Mouse (Mus musculus): Measurements from ENCODE around the gene Rapgef4.

The Rapgef4 gene

DNA sequence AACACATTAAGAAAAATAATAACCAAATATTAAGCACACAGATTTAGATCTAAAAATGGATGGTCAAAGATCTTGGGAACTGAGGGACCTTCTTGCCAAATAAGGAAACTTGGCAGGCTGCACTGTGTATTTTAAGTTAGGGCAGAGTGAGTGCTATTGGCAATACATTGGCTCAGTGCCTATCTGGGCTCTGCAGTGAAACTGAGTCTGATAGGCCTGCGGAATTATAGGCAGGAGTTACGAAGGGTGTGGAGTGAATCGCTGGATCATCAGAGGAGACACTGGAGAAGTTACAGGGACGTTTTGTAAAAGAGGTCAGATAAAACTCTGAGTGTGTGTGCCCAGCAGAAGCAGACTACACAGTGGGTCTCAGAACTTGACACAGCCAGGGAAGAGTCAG lies 306.1 kb downstream of the Rapgef4 start:
- DNase-seq: no peak

DNA sequence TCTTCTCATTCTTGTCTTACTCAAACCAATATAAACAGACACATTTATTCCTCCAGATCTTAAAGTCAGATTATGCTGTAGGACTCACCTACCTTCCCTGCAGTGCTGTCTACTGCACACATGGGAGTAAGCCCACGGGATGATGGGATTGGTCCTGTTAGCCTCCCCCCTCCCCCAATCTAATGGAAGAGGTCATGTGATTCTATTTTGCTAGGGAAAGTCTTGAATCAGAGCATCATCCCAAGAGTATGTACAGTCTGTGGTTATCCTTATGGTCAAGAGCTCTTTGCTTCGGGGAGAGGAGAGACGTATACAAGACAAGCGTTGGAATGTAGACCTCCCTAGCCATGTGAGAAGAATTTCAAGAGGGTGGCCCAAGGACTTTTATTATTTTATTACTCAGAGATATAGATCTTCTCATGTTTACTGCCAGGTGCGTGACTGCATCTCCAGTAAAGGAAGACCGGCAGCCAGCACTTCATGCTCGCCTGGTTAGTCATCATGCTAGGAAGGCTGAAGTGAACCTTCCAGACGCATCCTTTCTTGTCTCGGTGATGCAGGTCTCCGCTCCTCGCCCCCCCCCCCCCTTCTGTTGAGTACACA lies 308.0 kb downstream of the Rapgef4 start:
- DNase-seq: no peak

DNA sequence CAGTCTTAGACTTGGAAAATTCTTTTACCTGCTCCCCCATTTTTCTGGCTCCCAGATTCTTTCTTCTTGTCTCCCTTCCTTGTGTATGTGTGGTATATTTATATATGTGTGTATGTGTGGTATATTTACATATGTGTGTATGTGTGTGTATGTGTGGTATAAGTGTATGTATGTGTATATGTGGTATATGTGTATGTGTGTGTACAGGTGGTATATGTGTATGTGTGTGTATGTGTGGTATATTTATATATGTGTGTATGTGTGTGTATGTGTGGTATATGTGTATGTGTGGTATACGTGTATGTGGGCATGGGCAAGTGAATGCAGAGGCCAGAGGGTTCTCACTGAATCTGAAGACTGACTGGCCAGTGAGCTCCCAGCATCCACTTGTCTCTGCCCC lies 310.1 kb downstream of the Rapgef4 start:
- DNase-seq: no peak

DNA sequence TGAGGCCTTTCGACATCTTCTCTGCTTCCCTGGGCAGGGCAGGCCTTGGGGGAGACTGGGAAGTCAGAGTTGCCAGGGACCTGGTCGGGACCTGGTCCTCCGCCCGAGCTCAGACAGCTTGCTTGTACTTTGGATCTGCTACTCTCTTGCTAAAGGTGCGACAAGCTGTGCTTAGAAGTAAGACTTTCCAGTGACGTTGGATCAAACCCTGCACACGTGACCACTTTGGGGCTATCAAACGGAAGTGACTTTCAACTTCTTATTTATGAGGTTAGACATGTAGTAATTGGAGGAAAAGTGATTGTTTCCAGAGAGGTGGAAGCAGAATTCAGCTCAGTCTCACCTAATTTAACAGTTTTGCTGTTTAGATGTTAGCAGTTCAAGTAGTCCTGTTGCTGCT lies 311.5 kb downstream of the Rapgef4 start:
- DNase-seq: no peak

DNA sequence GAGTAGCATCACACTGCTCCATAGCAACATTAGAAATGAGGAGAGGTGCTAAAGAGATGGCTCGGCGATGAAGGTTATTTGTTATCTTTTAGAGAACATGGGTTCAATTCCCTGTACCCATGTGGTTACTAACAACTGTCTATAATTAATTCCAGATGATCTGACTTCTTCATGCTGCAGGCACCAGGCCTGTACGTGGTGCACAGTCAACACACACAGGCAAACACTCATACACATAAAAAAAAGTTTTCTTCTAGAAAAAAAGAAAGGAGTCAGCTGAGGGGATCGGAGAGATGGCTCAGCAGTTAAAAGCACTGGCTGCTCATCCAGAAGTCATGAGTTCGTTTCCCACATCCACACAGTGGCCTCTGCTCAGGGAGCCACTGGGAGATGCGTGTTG lies 314.0 kb downstream of the Rapgef4 start:
- DNase-seq: no peak

DNA sequence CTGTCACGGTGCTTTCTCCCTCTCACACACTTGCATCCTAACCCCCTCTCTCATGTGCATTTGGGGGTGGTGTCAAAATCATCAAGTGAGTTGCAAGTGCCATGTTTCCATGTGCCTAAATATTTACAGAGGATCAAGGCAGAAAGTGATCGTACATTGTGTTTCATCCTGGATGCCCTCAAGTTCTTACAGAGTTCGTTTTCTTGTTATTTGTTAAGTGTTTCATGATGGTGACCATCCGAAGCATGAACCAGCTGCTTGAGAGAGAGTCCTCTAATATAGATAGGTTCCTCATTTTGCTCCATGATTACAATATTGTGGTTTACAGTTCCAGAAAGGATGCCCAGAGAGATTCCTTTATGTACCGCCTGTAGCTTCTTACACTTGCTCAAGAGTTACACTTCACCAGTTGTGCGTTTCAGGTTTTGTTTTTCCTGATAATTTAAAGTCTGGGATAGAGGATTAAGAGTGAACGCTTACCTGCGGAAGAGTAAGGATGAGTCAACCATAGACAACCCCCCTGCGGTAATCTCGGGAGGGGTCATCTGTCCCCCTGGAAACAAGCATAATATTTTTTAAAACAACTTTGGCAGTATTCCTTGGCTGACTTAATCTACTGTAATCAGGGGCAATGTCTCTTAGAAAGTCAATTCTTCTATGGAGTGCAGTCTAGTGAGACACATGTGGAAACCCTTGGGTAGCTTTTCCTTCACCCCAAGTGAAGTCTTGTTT lies 316.1 kb downstream of the Rapgef4 start:
- no peak for DNase-seq

DNA sequence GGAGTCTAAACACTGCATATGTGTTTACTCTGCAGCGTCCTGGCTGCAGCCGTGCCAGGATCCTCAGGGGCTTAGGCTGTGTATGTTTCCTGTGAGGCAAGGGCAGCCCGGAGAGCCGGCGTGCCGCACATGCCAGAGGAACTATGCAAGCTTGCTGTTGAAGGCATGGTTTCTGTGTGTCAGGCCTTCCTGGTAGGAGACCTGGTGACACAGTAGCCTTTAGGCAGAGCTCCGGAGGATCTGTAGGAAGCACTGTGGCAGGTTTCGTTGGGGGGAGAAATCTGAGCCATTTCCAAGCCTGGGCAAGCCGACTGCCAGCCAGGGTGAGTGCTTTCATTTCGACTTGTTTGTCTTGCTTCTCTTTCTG lies 316.7 kb downstream of the Rapgef4 start:
- DNase-seq: no peak

DNA sequence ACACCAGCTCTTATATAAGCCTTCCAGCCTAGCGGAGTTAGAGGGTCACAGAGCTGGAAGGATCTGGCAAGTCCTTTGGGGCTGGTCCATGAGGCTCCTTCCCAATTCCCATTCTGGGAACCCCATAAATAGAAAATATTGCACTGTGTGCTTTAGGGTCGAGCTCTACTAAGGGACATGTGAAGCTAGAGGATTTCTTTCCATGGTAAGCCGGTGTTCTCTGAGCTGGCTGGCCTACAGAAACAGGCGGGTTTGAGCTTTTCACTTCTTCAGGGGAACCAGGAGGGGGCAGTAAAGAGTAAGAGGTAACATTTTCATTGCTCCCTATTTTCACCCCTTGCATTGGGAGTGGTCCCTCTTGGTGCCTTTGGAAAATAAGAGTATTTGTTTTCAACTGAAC lies 317.4 kb downstream of the Rapgef4 start:
- DNase-seq: peak in 1 of 2 experiments; percentile 12

DNA sequence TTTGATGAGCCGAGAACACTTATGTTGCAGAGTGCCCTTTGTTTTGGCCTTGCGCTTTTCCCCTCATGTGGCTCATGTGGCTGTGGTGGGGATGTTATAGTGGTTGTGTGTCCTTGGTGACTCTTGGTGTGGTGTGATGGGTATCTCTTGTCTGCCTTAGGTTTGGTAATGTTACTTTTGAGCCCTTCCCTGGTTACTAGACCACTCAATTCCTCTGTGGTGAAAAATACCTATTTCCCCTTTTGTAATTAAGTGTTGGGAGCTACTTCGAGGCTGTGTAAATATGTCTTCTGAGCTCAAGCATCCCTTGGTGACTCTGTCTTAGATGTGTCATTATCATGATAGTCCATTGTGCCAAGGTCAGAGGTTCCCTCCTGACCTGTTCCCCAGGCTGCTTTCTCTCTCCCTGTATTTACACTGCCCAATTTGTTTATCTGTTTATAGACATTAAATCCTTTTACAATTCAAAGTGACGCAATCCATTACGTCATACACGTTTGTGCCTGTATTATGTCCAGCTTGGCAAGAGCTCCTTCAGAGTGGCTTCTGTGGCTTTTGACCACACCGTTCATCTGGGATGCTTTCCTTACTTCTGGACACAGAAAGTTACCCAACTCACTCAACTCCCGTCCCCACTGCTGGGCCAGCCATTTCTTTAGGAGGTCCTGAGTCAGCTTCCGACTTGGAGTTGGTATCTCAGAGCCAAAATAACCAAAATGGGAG lies 320.3 kb downstream of the Rapgef4 start:
- DNase-seq: no peak

DNA sequence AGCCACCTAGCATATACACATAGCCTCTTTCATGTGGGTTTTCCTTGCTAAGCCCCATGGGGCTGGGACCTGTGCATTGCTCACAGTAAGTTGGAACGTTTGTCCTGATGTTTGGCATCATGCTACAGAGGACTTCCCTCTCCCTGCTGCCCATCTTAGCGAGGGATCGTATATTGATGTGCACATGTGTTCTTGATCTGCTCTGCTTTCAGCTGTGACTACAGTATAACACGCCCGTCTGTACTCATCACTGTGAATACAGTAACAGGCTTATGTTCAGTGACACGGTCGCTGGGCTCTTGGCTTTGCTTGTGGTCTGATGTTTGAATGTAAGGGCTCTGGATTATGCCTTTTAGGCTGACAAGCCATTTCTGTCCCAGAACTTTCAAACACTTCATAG lies 324.7 kb downstream of the Rapgef4 start:
- no peak for DNase-seq

All from thymus, postnatal 36 days (tissue).